Mouse (Mus musculus) kidney, postnatal 36 days (tissue): Measurements from ENCODE around the gene Olfr1357.
"Not testable (repeated sequence)": the region's sequence is repeated elsewhere in the genome, so short reads cannot be mapped to it uniquely, and the experiment has no call there.

ENCODE experiments used
- DNase-seq, 2 experiments: peaks; one replicate each; pipeline ENCODE4 v3.0.0; 2021 to 2022; ENCODE audit warnings: mixed read lengths in 2 of 2

The Olfr1357 gene

GRCm38 (mm10) chr10:78617974-78618373 is at the start of gene Olfr1357:
Gene Olfr1357 (minus strand): TSS chr10:78618074.
- DNase-seq = no peak

GRCm38 (mm10) chr10:78666696-78667095 is 48.8 kb upstream of the Olfr1357 start:
- not testable (repeated sequence) for DNase-seq

DNA sequence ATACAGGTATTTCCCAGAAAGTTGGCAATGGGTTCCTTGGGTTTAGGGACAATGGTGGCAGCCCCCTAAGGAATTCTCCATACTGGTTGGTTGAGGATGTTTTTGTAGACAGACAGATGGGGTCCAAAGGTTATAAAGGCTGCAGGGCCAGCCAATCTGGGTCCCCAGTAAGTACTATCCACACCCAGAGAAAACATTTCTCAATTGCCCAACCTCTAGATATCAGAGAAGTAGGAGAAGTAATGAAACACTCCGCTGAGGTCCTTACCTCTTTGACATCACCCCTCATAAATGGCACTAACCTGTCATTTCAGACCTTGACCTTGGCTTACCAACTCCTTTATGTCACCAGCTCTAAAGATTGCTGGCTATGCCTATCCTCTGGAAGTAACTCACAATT is 46.7 kb upstream of the Olfr1357 start:
- no peak for DNase-seq

- no peak for DNase-seq
Observed at GRCm38 (mm10) chr10:78661198-78661597, 43.3 kb upstream of the Olfr1357 start.

DNA sequence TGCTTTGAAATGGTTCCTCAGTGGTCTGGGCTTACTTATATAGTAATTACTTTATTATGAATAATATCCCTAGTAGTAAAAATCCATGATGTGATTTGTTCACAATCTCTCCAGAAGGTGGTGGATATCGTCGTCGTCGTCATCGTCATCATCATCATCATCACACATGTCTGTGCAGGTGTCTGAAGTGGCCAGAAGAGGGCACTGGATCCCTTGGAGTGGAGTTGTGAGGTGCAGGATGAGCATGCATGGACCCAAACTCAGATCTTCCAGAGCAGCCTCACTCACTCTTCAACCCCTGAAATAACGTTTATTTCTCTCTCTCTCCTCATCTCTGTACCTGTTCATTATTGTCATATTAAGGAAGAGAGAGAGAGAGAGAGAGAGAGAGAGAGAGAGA is 14.4 kb upstream of the Olfr1357 start:
- peak; percentile 19 to 61 for DNase-seq

- no peak for DNase-seq
Observed at GRCm38 (mm10) chr10:78630194-78630593, 12.3 kb upstream of the Olfr1357 start.

DNA sequence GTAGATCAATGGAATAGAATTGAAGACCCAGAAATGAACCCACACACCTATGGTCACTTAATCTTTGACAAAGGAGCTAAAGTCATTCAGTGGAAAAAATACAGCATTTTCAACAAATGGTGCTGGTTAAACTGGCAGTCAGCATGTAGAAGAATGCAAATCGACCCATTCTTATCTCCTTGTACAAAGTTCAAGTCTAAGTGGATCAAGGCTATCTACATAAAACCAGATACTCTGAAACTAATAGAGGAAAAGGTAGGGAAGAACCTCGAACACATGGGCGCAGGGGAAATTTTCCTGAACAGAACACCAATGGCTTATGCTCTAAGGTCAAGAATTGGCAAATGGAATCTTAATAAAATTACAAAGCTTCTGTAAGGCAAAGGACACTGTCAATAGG is 5.3 kb upstream of the Olfr1357 start:
- not testable (repeated sequence) for DNase-seq

- no peak for DNase-seq
Observed at GRCm38 (mm10) chr10:78607602-78608001, 10.3 kb downstream of the Olfr1357 start.

GRCm38 (mm10) chr10:78605080-78605479 is 12.8 kb downstream of the Olfr1357 start:
- DNase-seq = peak; percentile 56 to 76

- DNase-seq = no peak
Observed at GRCm38 (mm10) chr10:78599865-78600264, 18.0 kb downstream of the Olfr1357 start.

- no peak for DNase-seq
Observed at GRCm38 (mm10) chr10:78594566-78594965, 23.3 kb downstream of the Olfr1357 start.

GRCm38 (mm10) chr10:78594157-78594556 is 23.7 kb downstream of the Olfr1357 start:
- DNase-seq = peak; percentile 33 to 48

DNA sequence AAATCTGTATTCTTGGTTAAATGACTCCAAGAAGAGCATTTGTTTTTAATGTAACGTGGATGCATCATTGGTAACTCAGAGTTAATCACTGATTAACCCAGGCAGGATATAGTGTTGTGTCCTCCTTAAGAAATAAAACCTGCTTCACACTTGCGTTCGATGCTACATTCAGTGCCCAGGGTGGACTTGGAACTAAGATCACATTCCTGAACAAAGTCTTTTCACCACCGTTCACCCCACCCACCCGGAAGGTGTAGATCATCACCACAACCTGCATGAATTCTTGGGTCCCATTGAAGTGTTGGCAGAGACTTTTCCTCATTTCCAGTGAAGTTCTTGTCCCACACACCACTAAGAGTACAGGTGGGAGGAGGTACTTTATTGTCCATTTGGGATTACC is 24.1 kb downstream of the Olfr1357 start:
- DNase-seq = peak; percentile 72 to 80

GRCm38 (mm10) chr10:78592856-78593379 is 25.0 kb downstream of the Olfr1357 start:
- no peak for DNase-seq

DNA sequence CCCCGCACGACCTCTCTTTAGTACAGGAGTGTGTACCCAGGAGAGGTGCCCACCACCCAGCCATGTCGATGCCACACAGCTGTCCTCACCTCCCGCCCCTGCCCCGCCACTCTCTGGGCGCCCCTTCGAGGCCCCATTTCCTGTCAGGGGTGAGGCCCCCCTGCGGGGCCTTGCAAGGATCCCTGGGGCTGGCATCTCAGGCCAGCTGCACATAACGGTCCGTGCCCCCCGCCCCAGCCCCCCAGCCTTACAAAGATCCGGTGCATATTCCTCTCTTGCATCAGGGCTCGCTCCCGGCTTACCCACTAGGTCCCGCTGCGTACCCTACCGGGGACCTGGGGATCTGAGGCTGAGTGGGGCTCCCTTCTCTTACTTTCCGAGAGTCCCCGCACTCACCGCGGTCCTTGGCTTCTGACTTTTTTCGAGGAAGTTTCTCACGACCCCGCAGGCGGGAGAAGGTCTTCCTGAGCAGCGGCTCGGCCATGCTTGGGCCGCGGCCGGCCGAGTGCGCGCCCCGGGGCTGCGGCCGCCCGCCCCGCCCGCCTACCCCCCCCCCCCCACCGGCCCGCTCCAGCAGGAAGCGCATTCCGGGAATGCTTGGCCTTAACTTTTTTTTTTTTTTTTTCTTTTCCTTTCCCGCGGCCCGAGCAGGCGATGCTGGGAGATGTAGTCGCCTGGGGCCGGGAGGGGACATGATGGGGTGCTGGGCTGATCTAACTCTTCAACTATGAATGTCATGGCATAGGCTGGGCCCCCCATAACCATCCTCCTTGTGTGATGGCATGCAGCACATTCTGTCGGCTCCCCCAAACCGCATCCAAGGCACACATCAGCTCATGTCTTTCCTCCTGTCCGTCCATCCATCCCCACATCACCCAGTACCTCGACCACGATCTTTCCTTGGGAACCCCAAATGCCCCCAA is 26.2 kb downstream of the Olfr1357 start, which contains the start of gene Syde1:
Gene Syde1 (minus strand): TSS at position 559 of the 923 bp plus-strand sequence.
- DNase-seq = peak; percentile 68 to 76

- DNase-seq = peak; percentile 25 to 52
Observed at GRCm38 (mm10) chr10:78590744-78591143, 27.1 kb downstream of the Olfr1357 start.

GRCm38 (mm10) chr10:78589901-78590300 is 28.0 kb downstream of the Olfr1357 start:
- DNase-seq = no peak

DNA sequence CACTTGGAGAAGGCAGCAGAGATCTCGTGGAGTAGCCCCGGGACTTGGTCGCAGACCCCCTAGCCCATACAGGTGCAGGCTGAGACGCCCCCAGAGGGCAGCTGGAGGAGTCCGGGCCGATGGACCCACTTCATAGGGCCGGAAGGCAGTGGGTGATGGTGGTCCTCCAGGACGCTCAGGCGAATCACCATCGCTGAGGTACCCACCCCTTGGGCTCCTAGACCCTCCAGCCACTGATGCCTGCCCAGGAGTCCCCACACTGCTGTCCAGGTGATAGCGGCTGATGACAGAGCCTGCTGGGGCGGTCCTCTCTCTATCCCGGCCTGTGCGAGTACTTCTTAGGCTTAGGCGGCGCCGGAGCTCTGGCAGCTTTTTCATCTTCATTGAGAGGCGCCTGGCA is 28.6 kb downstream of the Olfr1357 start:
- no peak for DNase-seq

GRCm38 (mm10) chr10:78586026-78586425 is 31.8 kb downstream of the Olfr1357 start:
- no peak for DNase-seq

DNA sequence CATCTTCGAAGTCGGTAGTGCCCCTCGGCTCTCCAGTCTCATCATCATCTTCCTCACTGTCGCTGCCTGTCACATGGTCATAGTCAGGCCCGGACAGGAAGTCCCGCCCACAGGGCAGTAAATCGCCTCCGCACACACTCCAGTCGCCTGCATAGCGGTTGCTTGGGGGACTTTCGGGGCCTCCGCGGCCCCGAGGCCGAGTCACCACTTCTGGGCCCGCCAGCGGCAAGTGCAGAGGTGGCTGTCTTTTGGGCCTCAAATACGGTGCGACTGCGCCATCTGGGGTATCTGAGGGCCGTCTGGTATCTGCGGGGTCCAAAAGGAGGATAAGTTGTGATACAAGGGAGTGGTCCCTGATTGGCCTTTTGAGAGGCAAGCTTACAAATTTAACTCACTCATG is 32.3 kb downstream of the Olfr1357 start:
- no peak for DNase-seq

- DNase-seq = no peak
Observed at GRCm38 (mm10) chr10:78584996-78585395, 32.9 kb downstream of the Olfr1357 start.

DNA sequence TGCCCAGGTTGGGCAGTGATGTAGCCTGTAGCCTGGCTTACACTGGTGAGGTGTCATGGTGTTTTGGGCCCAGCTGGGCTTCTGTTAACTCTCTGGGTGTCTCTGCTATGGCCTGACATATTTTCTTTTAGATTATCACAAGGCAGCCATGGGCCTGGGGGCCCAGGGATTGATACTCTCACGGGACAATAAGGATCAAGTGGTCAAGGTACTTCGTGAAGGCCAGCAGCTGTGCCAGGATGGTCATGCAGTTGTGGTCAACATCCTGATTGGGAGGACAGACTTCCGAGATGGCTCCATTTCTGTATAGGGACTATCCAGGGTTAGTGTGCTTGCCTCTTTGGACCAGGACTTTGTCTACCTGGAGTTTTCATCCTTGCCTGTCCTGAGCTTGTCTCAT is 33.9 kb downstream of the Olfr1357 start:
- DNase-seq = no peak

- no peak for DNase-seq
Observed at GRCm38 (mm10) chr10:78583347-78583746, 34.5 kb downstream of the Olfr1357 start.

- DNase-seq = no peak
Observed at GRCm38 (mm10) chr10:78581121-78581520, 36.8 kb downstream of the Olfr1357 start.
